Mouse (Mus musculus) embryo, embryonic 11.5 days (tissue): ENCODE data around the gene Hbs1l.
A peak's percentile ranks its signal among the peaks of the same experiment; 100 is the strongest.

Source experiments
- DNase-seq: peaks from one replicate; pipeline ENCODE4 v3.0.0-alpha.2; 2012; ENCODE audit warnings: low read depth, low spot score

Gene Hbs1l

GRCm38 (mm10) chr10:21304672-21305632 lies 9.2 kb downstream of the Hbs1l start:
- DNase-seq = peak; percentile 9

- DNase-seq = no peak
Observed at GRCm38 (mm10) chr10:21313732-21314131, 18.0 kb downstream of the Hbs1l start.

DNA sequence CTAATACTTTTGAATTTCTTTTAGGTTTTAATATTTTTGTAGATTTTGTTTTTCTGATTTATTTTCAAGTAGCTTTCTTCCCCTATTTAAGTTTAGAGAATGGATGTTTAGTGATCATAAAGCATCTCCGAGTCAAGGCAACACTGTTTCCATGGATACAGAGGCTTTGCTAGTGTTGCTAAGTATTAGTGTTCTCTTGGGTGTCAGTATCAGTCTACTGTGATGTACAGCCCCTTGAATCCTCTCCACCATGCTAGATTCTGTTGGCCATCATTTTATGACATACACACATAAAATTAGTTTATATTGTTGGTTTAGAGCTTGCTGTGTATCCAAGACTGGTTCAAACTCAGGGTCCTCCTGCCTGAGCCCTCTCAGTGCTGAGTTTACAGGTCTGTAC lies 20.3 kb downstream of the Hbs1l start:
- DNase-seq = no peak

- no peak for DNase-seq
Observed at GRCm38 (mm10) chr10:21318250-21318649, 22.5 kb downstream of the Hbs1l start.

- DNase-seq = no peak
Observed at GRCm38 (mm10) chr10:21318996-21319395, 23.2 kb downstream of the Hbs1l start.

- DNase-seq = no peak
Observed at GRCm38 (mm10) chr10:21320601-21321000, 24.8 kb downstream of the Hbs1l start.

- no peak for DNase-seq
Observed at GRCm38 (mm10) chr10:21326352-21326751, 30.6 kb downstream of the Hbs1l start.

GRCm38 (mm10) chr10:21327605-21328135 lies 31.9 kb downstream of the Hbs1l start:
- no peak for DNase-seq

DNA sequence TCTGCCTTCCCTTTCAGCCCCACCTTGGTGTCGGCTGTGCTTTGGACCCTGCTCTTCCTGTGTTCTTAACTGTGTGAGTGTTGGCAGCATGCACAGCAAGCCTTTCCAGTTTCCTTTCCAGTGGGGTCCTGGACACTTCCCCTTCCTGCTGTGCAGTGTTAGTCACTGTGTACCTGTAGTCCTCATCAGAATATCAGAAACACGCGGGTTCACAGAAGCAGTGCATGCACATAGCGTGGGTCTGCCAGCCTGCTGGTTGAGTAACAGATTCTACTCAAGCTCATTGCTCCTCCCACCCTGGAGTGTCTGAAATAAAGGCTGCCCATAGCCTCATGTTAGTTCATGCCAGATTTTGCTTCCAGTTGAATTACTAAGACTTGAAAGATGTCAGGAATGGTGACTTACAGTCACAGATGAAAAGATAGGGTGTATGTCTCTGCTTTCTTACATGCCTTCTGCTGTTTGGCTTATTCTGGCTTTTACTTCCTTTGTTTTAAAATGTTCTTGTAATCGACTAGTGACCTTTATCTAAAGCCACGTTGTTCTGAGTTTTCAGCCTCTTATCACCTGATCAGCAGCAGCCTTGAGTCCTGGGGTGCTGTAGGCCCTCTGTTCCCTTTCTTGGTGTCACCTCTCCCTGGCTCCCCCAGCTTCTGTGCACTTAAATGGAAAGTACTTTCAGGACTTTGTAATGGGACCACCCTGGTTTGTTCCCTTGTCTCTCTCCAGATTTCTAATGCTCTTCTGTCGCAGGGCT lies 38.7 kb downstream of the Hbs1l start:
- DNase-seq = no peak

DNA sequence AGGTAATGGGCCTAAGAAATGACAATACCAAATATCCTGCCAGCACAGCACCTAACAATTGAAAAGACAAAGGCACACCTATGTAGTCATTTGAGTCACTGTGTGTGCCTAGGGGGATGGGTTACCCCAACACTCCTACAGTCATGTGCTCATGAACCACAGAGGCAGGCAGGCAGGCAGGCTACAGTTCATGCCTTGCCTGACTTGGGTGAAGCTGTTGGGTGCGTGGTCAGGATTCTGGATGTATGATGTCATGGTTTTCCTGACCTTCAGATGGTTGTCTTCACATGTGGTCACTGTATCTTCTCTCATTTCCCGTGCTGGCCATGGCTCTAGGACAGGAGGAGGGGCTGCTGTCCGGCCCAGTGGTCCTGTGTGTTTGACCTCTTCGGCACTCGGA lies 39.8 kb downstream of the Hbs1l start:
- DNase-seq = no peak

- DNase-seq = peak; percentile 1
Observed at GRCm38 (mm10) chr10:21337191-21337590, 41.4 kb downstream of the Hbs1l start.

DNA sequence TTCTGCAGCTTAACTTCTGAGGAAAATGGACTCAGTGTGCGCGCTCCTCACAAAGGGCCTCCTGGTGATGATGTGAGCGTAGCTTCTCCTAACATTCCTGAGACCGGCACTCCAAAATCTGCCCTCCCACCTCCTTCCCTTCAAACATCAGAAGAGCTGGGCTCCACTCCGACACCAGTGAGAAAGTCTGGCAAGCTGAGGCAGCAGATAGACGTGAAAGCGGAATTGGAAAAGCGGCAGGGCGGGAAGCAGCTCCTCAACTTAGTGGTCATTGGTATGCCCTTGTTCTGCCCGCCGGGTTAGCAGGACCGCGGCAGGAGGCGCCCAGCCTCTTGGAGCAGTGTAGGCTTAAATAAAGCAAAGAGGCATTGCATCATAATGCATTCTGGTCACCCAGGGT lies 45.9 kb downstream of the Hbs1l start:
- DNase-seq = no peak

DNA sequence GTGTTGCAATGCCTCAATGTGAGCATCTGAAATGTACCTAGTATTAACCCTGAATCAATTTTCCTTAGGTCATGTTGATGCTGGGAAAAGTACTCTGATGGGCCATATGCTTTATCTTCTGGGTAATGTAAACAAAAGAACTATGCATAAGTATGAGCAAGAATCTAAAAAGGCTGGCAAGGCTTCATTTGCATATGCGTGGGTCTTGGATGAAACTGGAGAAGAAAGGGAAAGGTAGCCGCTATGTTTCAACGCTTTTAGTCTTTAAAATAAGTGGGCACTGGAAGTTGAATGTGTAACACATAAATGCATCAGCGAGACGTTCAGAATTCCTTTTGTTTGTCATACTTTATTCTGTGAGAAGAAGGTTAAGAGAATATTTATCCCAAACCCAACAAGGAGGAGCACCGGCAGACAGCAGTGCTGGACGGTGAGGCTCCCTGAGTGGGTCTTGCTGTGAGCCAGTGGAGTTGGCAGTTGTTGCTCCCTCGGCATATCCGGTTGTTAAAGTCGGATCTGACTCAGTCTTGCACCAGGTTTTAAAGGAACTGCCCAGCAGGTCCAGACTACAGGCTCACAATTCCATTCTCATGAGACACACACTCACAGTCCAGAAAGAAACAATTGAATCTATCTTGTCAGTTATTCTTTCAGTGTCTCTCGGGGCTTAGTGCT lies 46.7 kb downstream of the Hbs1l start:
- DNase-seq = no peak

DNA sequence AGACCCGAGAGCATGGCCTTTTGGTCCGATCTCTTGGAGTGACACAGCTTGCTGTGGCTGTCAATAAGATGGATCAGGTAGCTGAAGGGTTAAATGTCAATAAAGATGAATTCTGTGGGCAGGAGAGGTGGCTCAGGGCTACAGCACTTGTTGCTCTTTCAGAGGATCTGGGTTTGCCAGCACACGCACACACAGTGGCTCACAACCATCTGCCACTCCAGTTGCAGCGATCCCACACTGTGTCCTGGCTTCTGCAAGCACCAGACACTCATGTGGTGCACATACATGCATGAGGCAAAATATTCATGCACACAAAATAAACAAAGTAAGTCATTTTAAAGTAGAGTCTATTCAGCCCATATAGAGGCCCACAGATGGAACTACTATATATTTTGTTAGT lies 51.6 kb downstream of the Hbs1l start:
- DNase-seq = no peak

GRCm38 (mm10) chr10:21349449-21349848 lies 53.7 kb downstream of the Hbs1l start:
- no peak for DNase-seq

GRCm38 (mm10) chr10:21349946-21350345 lies 54.2 kb downstream of the Hbs1l start:
- DNase-seq = no peak

- no peak for DNase-seq
Observed at GRCm38 (mm10) chr10:21350531-21351515, 55.0 kb downstream of the Hbs1l start.

DNA sequence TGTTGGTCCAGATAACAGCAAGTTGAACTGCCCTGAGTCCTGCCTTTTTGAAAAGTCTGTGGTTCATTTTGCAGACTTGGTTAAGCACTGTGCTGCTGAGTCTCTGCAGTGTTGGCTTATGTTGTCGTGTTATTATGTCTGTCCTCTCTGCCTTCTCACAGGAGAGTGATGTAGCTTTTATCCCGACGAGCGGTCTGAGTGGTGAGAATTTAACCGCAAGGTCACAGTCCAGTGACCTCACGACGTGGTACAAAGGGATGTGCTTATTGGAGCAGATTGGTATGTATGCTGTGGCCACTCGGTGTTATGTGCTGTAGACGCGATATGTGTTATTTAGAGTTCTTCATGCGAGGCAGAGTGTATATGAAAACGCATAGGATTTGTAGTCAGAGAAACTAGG lies 56.0 kb downstream of the Hbs1l start:
- no peak for DNase-seq

- no peak for DNase-seq
Observed at GRCm38 (mm10) chr10:21353890-21354289, 58.1 kb downstream of the Hbs1l start.

DNA sequence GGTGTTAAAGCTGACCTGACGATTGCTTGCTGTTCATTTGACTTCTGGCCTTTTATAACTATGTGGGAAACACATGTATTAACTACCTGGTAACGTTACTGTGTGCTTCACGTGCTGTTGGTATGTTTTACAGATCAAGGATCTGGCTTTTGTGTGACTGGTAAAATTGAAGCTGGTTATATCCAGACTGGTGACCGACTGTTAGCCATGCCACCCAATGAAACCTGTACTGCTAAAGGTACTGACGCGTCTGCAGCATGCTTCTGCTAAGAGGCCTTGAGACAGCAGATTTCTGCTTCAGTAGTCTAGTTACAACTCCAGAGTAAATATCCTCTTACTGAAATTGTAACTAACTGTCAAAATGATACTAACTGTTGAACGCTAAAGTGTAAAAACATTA lies 58.7 kb downstream of the Hbs1l start:
- DNase-seq = no peak

- no peak for DNase-seq
Observed at GRCm38 (mm10) chr10:21357986-21358385, 62.2 kb downstream of the Hbs1l start.
